Mouse (Mus musculus) R1 (cell line): ENCODE measurements around the gene Lgalsl.

Source experiments
- DNase-seq: peaks from one replicate; pipeline ENCODE4 v3.0.0-alpha.2; 2018; ENCODE audit warnings: low read depth, low spot score

The Lgalsl gene

DNA sequence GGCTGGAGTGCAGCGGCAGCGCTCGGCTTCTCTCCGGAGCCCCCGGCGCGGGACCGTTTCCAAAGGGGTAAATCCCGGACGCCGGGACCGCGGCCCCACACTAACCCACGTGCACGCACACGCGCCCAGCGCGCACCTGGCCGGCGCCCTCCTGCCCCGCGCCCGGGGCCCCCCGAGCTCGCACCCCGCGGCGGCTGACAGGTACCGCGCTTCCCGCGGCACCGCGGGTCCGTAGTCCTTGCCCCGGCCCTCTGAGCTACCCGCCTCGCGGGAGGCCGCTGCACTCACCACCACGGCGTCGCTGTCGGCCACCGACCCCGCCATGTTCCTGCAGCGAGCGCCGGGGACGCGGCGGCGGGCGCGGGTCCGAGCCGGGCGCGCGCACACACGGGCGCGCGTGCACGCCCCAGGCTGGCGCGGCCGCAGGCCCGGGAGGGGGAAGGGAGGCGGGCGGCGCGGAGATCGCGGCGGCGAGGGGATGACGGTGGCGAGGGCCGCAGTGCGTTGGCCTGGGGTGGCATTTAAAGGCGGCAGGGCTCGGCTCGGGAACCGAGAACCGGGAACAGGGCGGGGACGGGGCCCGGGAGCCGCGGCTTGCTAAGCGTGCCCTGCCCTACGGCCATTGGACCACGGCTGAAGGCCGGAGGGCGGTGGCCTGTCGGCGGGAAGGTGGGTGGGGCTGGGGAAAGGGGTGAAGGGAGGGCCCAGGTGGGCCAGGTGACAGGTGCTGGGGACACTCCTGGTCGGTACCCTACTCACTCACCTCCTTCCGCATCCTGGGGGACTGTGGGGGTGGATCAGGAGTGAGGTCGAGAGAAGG lies at the start of gene Lgalsl:
Gene Lgalsl, minus strand, starts transcription at position 371 of the 820 bp plus-strand sequence.
- peak; percentile 68 for DNase-seq

DNA sequence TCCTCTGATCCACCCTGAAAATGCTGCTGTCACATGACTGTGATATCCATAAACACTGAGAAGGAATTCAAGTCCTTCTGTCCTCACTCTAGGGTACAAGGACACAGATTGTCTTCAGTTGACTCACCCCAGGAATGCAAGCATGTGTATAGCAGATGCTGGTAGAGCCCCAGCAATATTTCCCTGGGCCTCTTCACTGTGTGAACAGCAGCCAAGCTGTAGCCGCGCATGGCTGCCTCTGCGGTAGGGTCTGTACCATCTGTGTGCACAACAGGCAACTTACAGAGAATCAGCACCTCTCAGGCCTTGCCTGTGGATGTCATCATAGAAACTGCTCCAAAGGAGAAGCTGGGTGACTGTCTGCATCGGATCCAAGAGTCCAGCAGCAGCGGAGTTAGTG lies 47.8 kb upstream of the Lgalsl start:
- no peak for DNase-seq

DNA sequence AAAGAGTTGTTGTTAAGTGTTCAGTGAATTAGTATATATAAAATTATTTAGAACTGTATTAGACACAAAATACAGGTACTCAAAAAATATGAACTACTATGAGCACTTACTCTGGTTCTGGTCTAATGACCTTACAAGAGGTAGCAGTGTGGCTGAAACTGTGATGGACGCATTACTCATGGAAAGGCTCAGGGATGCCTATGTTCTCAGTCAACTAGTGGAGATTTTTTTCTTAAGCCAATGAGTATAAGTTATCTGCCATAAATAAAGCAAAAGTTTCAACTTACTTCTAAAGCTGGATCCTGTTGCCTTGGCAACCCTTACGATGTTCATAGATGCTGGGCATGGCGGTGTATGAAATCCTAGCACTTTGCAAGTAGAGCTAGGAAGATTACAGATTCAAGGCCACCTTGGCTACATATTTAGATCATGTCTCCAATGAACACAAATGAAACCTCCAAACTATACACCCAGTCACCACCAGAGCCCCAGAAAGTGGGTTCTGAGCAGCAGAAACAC lies 46.8 kb upstream of the Lgalsl start:
- DNase-seq = no peak

DNA sequence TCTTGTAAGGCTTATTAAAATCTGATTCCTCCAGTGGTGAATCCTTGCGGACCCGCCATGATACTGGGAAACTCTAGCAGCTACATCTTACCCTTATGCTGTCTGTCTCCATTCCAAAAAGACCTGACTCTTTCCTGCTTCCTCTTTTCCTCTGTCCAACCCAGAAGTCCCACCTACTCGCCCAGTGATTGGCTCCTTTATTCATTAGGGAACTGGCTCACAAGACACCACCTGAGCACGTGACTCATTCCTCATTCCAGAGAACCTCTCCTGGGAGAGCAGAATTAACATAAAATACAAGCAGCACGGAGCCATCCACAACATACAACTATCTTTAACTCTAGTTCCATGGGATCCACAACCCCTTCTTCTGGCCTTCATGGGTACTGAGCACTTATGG lies 42.5 kb upstream of the Lgalsl start:
- peak; percentile 77 for DNase-seq

DNA sequence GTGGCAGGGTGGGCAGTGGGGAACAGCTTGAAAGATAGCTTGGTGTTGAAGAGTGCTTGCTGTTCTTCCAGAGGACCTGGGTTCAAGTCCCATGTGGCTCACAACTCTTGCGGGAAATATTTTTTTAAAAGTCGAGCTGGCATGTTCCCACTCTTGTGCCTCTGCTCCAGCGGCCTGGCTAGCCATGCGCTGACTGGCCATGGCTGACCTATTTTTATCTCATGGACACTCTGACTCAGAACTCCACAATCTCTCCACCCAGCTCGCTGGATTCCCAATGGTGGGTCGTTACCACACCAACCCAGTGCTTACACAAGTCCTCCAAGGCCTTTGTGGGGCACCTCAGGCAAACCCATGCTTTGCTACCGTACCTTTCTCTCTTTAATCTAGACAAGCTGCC lies 42.1 kb upstream of the Lgalsl start:
- DNase-seq = no peak

DNA sequence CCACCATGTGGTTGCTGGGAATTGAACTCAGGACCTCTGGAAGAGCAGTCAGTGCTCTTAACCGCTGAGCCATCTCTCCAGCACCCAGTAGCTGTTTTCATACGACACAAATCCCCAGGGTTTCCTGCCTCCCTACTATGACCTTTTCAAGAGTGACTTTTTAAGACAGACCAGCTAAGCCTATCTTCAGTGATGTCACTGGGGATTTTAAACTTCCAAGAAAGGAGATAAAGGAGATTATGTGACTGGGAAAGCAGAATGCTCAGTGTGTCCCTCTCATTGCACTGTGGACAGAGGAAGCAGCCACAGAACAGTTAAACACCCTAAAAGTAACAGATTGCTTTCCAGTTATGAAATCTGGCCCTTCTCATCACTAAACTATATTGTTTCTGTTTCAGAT lies 41.6 kb upstream of the Lgalsl start:
- no peak for DNase-seq

DNA sequence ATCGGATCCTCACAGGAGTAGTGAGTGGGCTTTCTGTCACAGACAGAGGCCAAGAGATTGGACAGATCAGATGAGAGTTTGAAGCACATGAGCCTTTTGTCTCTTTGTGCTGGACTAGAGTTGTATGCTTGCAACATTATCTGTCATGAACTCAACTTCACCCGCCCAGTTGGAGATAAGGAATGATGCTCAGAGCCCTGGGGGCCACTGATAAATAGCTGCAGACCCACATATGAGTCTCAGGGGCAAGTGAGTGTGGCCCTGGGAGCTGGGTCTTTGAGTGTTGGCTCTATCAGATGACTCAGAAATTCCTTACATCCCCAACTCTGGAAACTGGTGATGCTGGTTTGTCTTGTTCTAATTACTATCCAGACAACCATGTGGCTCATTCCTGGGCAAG lies 39.1 kb upstream of the Lgalsl start:
- no peak for DNase-seq

DNA sequence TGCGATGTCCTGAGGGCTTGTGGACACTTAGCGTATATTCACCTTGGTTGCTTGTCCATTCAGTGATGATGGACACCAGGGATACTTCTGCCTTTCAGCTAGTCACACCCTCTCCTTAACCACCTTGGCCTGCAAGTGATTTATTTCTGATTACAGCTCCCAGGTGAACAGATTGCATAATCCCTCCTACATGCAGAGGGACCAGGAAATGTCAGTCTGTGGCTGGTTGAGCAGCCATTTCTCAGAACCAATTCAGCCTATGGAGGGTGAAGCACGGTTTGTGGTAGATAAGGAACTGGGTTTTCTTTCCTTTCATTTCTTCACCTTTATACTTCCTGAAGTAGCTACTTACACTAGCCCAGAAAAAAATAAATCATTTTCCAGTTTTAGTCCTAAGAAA lies 34.6 kb upstream of the Lgalsl start:
- no peak for DNase-seq

DNA sequence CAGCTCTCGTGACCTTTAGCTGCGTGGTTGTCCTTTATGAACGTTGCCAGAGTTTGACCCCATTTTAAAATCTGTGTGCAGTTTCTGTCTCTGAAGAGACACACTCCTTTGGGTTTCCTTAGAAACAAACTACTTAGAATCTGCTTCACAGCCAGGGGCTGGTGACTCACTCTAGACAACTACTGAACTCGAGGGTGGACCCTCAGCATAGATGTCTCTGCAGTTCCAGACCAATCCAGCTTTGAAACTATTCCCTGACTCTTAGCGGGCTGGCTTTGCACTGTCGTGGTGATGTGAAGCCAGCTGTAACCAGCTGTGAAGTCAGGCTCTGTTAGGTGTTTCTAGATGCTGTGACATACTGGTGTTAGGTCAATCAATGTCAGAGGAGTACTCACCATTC lies 33.8 kb upstream of the Lgalsl start:
- no peak for DNase-seq

DNA sequence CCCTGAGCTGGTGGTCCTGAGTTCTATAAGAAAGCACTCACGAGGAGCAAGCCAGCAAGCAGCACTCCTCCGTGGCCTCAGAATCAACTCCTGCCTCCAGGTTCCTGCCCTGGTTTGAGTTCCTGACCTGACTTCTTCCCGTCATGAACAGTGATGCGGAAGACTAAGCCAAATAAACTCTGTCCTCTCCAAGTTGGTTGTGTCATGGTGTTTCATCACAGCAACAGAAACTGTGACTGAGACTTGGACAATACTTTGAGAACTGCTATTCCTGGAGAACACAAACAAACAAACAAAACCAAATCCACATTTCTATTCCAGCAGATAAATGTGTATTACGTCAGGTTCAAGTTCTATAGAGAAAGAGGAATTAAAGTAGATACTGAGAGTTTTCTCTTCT lies 31.2 kb upstream of the Lgalsl start:
- no peak for DNase-seq

DNA sequence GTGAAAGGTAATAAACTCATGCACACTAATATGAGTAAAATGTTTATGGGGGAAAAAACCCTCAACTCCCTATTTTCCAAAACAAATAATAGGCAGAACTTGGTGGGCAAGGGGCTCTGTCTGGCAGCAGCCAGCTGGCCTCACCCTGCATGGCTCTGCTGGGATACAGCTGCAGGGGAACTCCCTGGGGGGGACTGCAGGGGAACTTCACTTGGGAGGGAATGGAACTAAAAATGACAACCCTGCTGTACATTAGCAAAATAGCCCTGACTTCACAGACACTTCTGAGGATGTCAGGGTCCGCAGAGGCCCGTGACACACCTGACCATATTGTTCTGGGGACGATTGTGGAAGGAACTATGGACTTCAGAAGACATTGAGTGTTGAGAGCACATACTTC lies 29.5 kb upstream of the Lgalsl start:
- no peak for DNase-seq

DNA sequence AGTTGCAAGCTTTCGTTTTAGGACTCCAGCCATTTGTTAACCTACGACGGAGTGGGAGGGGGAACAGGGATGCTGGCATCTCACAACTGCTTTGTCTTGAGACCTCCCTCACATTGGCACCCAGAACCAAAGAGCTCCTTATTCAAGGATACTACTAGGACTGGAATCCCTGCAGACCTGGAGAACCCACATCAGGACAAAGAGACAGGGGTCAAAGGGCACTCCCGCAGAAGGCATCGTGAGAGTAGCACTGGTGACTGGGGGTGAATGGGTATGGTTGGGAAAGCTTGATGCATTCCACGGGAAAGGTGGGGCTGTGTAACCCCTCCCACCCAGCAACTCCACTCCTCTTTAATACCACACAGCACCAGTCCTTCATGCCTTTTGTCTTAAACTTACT lies 29.0 kb upstream of the Lgalsl start:
- peak; percentile 79 for DNase-seq

DNA sequence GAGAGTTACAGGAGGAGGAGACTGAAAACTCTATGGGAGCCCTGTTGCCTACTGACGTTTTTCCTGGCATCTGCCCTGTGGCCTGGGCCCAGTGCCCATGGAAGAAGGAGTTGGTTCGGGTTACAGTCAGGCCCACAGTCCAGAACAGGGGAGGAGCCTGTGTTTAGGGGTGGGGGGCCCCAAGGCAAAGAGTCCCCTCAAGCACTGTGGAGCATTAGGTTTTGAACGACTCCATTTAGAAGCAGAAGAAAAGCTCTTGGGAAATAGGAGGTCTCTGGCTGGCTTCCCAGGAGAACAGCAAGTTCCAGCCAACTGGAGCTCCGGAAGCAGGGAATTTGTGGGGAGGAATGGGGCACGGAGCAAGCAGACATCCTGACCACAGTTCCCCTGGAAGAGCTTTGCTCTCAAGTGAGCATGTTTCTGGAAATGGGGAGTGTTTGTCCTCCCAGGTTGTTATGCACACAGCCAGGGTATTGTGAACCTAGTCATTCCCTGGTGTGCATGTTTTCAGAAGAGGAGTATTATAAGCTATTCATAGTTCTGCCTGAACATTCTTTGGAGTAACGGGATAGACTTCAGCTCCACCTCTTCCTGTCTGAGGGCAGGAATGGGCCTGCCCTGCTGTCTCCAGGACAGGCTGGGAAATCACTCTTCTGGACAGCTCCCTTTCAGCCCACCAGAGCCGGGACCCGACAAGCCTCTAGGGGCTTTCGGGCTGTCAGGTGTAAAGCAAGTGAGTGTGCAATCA lies 28.2 kb upstream of the Lgalsl start:
- peak; percentile 51 for DNase-seq

DNA sequence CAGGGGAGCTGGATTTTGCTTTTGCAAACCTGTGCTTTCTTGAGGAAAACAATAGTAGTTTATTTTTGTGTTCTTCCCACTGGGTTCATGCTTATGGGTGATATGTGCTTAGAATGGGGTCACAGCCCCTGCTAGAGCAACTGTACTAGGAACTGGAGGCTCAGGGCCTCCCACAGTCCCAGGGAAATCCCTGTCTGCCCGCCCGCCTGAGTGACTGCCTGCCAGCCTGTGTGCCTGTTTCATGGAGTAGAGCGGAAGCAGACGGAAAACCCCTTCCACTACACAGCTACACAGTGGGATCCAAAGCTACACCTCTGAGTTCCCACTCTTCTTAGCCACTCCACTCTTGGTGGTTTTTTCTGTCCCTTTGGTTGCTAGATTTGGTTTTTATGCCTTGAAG lies 27.1 kb upstream of the Lgalsl start:
- DNase-seq = no peak

DNA sequence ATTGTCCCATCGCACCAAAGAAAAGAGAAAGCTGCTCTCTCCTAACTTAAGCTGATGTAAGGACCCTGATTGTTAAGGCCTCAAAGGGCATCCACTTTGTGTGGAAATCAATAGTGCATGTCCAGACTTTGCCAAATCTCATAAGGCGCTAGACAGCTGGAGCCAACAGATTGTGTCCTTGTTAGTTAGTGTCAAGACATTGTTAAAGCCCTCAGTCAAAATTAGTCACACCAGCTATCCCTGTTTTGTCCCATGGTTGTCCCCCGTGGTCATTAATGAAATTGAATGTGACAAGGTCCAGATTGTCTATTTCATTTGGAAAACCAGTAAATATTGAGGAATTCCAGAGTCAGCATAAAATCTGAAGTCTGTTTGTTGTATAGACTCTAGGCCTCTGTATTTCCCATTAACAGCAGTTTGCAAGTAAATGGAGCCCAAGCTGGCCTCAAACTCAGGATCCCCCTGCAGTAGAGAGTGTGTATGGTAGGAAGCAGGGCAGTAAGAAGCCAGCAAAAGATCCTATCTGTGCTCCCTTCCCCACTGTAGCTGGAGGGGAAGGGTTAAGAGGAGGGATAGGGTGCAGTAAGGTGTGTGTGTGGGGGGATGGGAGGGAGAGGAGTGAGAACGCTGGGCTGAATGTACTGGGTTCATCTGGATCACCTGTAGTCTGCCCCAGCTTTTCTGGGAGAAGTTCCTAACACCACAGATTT lies 23.3 kb upstream of the Lgalsl start:
- no peak for DNase-seq

DNA sequence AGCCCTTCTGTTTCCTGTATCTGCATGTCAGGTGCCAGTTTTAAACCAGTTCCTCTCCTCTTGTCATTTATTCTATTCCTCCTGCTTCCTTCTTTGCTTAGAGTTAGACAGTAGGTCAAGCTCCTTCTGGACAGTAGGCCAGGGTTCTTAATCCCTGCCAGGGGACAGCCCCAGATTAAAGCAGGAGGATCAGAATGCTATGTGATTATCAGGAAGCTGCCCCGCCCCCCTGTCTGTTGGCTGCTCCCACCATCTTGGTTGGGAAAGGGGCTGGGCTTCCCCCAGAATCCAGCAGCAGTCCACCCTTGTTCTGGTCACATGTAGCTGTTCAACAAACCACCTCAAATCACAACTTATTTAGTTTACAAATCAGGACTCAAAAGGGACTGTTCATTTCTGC lies 19.3 kb upstream of the Lgalsl start:
- no peak for DNase-seq

DNA sequence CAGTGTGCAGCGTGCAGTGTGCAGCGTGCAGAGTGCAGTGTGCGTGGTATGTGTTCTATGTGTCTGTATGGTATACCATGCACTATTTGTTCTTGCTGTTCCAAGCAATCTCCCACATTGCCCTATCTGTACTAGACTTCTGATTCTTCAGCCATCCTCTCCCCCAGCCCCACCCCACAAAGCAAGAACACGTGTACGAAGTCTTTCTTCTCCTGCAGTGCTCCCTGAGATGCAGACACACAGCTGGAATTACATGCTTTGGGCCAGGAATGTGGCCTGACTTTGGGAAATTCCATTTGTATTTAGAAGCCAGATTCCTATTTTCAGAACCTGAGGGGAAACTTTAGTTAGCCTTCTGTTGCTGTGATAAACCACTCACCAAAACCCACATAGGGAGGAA lies 18.5 kb upstream of the Lgalsl start:
- DNase-seq = no peak

DNA sequence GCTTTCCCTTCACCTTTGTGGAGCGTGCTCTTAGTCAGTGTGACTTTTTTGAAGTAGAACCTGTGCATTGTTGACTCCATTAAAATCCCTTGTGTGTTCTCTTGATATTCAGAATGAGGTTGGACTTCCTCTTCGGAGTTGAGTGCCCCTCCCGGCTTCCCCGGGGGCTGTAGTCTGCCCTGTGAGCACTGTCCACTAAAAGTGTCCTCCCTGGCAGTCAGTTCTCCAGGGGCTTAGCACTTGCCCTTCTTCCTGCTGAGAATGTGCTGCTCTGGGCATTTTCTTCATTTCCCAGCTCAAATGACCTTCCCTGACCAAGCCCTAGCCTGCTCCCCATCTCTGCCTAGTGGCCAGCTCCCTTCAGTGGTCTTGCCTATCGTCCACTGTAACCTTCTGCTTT lies 6.5 kb upstream of the Lgalsl start:
- no peak for DNase-seq

DNA sequence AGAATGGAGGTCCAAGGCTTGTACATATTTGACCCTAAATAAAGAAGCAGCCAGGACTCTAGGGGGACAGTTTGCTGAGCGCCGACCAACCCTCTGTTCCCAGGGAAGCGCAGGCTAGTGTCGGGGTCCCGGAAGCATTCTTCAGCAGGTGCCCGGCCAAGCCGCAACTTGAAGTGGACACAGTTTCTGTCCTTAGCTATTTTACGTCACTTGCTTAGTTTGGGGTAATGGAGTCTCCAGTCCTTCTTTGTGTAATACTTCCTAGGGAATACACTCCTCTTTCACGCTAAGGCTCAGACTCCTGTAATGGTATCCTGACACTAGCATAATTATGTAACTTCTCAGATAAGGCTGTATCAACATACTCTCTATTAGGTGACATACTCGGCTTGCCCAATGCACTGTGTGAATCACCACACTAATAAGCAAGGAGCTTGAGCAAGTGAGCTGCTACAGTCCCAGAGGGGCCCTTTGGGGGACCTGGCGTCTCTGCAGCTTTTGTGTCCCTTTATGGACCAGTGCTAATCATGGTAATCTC lies 813 bp upstream of the Lgalsl start:
- DNase-seq = no peak

DNA sequence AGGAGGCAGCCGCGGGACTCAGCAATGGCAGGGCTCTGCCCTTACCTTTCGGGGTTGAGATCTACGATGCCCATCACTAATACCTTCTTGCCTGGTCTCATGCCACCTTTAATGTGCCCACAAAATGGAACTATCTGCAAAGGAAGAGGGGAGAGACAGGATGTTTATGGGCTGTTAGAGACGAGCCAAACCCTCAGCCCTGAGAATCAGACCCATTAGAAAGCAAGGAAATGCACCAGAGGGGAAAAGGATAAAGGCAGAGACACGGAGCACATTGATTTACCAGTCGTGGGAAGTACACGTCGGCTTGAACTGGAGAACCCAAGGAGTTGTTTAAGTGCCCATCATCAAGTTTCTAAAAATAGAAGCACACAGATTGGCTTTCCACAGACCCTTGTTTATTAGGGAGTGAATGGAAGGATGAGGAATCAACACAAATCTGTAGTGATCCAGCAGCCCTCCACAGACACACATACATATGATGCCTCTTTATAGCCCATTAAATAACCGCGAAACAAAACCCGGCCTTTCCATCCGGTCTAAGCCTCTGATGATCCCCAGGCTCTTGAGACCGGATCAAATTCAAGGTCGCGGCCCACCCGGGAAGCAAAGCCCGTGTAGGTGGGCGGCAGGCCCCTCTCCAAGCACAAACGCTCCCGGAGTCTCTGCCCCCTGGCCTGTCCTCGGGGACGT lies 717 bp downstream of the Lgalsl start:
- no peak for DNase-seq

DNA sequence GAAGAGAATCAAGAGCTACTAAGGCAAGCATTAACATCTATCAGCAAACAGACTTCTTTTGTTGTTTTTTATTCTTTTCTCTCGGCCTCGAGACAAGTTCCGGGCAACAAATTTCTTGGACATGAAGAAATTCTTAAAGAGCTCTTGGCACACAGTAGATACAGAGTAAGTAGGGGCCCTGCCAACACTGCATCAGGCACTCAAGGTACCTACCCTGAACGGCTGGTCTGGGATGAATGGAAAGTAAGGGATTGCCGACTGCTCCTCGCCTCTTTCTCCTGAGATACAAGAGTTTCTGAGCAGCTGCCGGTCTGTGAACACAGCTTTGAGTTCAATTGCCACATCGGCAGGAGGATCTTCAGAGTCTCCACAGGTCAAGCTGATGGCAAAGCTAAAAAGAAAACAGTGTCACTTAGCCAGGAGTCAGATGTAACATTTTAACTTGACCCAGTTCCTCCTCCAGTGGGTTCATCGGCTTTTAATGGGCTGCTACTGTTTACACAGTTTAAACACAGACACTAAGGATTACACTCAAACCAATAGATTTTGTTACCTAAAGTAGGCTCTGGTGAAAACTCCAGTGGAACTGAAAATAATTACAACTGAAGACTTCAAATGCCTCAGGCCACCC lies 1.7 kb downstream of the Lgalsl start:
- no peak for DNase-seq
